Mouse (Mus musculus): ENCODE data around the gene Zfp708.

- TF ChIP-seq TAL1 (IDR thresholded peaks at IDR 0.05; ENCODE audit: low read length) (no peak), GATA1 (IDR thresholded peaks at IDR 0.05; ENCODE audit: low read length) (no peak)
Measured at GRCm38 (mm10) chr13:67062427-67062826, 35.3 kb downstream of the Zfp708 start.

Data from erythroblast, embryonic 14.5 days (primary cell).